Mouse (Mus musculus) CH12.LX (cell line): ENCODE measurements around the gene Atp8b5. TPM values are rescaled to one million over a fixed set of nuclear protein-coding genes. Genes with fewer than 3 reads are reported as not detected.

Experiments
- DNase-seq: peaks from one replicate; pipeline ENCODE4 v3.0.0-alpha.2; 2013; ENCODE audit errors: extremely low read depth
- H3K27ac ChIP-seq: 2 replicates; pipeline ENCODE4 v1.5.1; 2012; ENCODE audit warnings: low read depth, mild to moderate bottlenecking, control low read depth, moderate library complexity; ENCODE audit not compliant: insufficient read depth
- H3K27me3 ChIP-seq: replicated peaks from 2 replicates; pipeline ENCODE3; 2012; ENCODE audit warnings: inconsistent platforms
- H3K36me3 ChIP-seq, 2 experiments: replicated peaks in 1 of 2; 2 replicates each; pipeline versions ENCODE3 to v1.6.1; 2012; ENCODE audit warnings: inconsistent platforms in 1 of 2, low read length in 1 of 2, mild to moderate bottlenecking in 1 of 2, mixed read lengths in 1 of 2, moderate library complexity in 1 of 2; ENCODE audit not compliant: control insufficient read depth in 1 of 2, insufficient read depth in 1 of 2
- H3K4me1 ChIP-seq, 2 experiments: 2 replicates each; pipeline ENCODE4 v1.6.1; 2012; ENCODE audit warnings: inconsistent platforms in 1 of 2, moderate library complexity in 1 of 2; ENCODE audit not compliant: insufficient read depth in 2 of 2, control insufficient read depth in 1 of 2
- H3K4me2 ChIP-seq: 2 replicates; pipeline ENCODE4 v1.6.1; 2012; ENCODE audit warnings: low read depth, mild to moderate bottlenecking, control low read depth; ENCODE audit not compliant: poor library complexity, insufficient read depth, severe bottlenecking
- H3K4me3 ChIP-seq, 3 experiments: fragments of 150-350 bp in 1 of 3; sonication (generic) in 1 of 3; replicated peaks in 1 of 3; 2 replicates each; pipeline versions ENCODE3 to v1.5.1; 2011 to 2012; ENCODE audit warnings: low read depth in 2 of 3, low read length in 2 of 3, mild to moderate bottlenecking in 2 of 3, moderate library complexity in 2 of 3, control low read depth in 1 of 3, improper control_type of control experiment in 1 of 3, inconsistent platforms in 1 of 3, mixed read lengths in 1 of 3; ENCODE audit not compliant: poor library complexity in 1 of 3
- H3K79me2 ChIP-seq: replicated peaks from 2 replicates; pipeline ENCODE4 v1.6.1; 2012; ENCODE audit warnings: mild to moderate bottlenecking, moderate library complexity; ENCODE audit not compliant: control insufficient read depth, poor library complexity, insufficient read depth, severe bottlenecking; ENCODE audit errors: extremely low read depth
- H3K9ac ChIP-seq: 2 replicates; pipeline ENCODE4 v1.6.1; 2012; ENCODE audit warnings: low read depth, mild to moderate bottlenecking, control low read depth, moderate library complexity; ENCODE audit not compliant: insufficient read depth
- H3K9me3 ChIP-seq: replicated peaks from 2 replicates; pipeline ENCODE3; 2012; ENCODE audit warnings: low read length, inconsistent platforms, mixed read lengths
- BHLHE40 ChIP-seq: IDR thresholded peaks from 2 replicates; pipeline ENCODE4 v1.6.1; 2011; ENCODE audit warnings: mild to moderate bottlenecking, low read depth, low read length, improper control_type of control experiment
- CTCF ChIP-seq, 2 experiments: IDR thresholded peaks in 1 of 2; conservative IDR thresholded peaks in 1 of 2; 2 replicates each; pipeline ENCODE4 v1.5.1; 2011 to 2012; ENCODE audit warnings: low read depth in 2 of 2, low read length in 2 of 2, improper control_type of control experiment in 1 of 2, inconsistent platforms in 1 of 2, mild to moderate bottlenecking in 1 of 2, moderate library complexity in 1 of 2
- ELF1 ChIP-seq: IDR thresholded peaks from 2 replicates; pipeline ENCODE4 v1.6.1; 2014; ENCODE audit warnings: low read depth, mild to moderate bottlenecking, inconsistent platforms, low read length, improper control_type of control experiment
- HCFC1 ChIP-seq: IDR thresholded peaks from 2 replicates; pipeline ENCODE4 v1.6.1; 2012; ENCODE audit warnings: low read depth, mild to moderate bottlenecking, inconsistent platforms, low read length, improper control_type of control experiment
- KAT2A ChIP-seq: IDR thresholded peaks from 2 replicates; pipeline ENCODE4 v1.6.1; 2012; ENCODE audit warnings: low read length, improper control_type of control experiment, inconsistent platforms; ENCODE audit not compliant: insufficient replicate concordance
- MAZ ChIP-seq: IDR thresholded peaks from 2 replicates; pipeline ENCODE4 v1.6.1; 2012; ENCODE audit warnings: low read depth, mild to moderate bottlenecking, inconsistent platforms, low read length, improper control_type of control experiment, moderate library complexity
- MXI1 ChIP-seq: IDR thresholded peaks from 2 replicates; pipeline ENCODE4 v1.6.1; 2011; ENCODE audit warnings: mild to moderate bottlenecking, low read depth, low read length, improper control_type of control experiment
- NELFE ChIP-seq: IDR thresholded peaks from 2 replicates; pipeline ENCODE4 v1.6.1; 2011; ENCODE audit warnings: low read depth, low read length, improper control_type of control experiment
- NRF1 ChIP-seq: IDR thresholded peaks from 2 replicates; pipeline ENCODE4 v1.6.1; 2014; ENCODE audit warnings: low read depth, mild to moderate bottlenecking, inconsistent platforms, low read length, improper control_type of control experiment, moderate library complexity
- PAX5 ChIP-seq: IDR thresholded peaks from 2 replicates; pipeline ENCODE4 v1.6.1; 2012; ENCODE audit warnings: low read length, inconsistent platforms, mixed read lengths
- POLR2A ChIP-seq: IDR thresholded peaks from 2 replicates; pipeline ENCODE4 v1.6.1; 2011; ENCODE audit warnings: low read depth, mild to moderate bottlenecking, improper control_type of control experiment, low read length
- POLR2AphosphoS2 ChIP-seq: IDR thresholded peaks from 2 replicates; pipeline ENCODE4 v1.6.1; 2011; ENCODE audit warnings: low read depth, low read length, improper control_type of control experiment
- RCOR1 ChIP-seq: conservative IDR thresholded peaks from 2 replicates; pipeline ENCODE4 v1.6.1; 2012; ENCODE audit warnings: low read depth, mild to moderate bottlenecking, inconsistent platforms, low read length, improper control_type of control experiment
- SIN3A ChIP-seq: IDR thresholded peaks from 2 replicates; pipeline ENCODE4 v1.6.1; 2012; ENCODE audit warnings: low read length, improper control_type of control experiment, inconsistent platforms
- TBP ChIP-seq: conservative IDR thresholded peaks from 2 replicates; pipeline ENCODE4 v1.6.1; 2011; ENCODE audit warnings: low read depth, low read length, improper control_type of control experiment
- USF1 ChIP-seq: IDR thresholded peaks from 2 replicates; pipeline ENCODE4 v1.6.1; 2014; ENCODE audit warnings: low read depth, mild to moderate bottlenecking, inconsistent platforms, low read length, improper control_type of control experiment
- USF2 ChIP-seq: conservative IDR thresholded peaks from 2 replicates; pipeline ENCODE4 v1.6.1; 2011; ENCODE audit warnings: low read depth, low read length, improper control_type of control experiment
- ZC3H11A ChIP-seq: IDR thresholded peaks from 2 replicates; pipeline ENCODE4 v1.6.1; 2012; ENCODE audit warnings: low read depth, mild to moderate bottlenecking, inconsistent platforms, low read length, improper control_type of control experiment
- ZMIZ1 ChIP-seq: IDR thresholded peaks from 2 replicates; pipeline ENCODE4 v1.6.1; 2012; ENCODE audit warnings: low read depth, mild to moderate bottlenecking, inconsistent platforms, low read length, improper control_type of control experiment
- dilution Hi-C: fragments of 300-500 bp; cut with MboI; formaldehyde crosslinking; loops from 2 replicates; pipeline ENCODE4 v1.14.3; 2020; ENCODE audit warnings: low sequenced_read_pairs; ENCODE audit not compliant: extremely low pct_unique_long_range_greater_than_20kb, extremely low pct_ligation_motif_present
- in situ Hi-C: fragments of 300-500 bp; cut with MboI; formaldehyde crosslinking; loops from 3 replicates; pipeline ENCODE4 v1.14.3; 2019; ENCODE audit warnings: low sequenced_read_pairs, low pct_ligation_motif_present, low pct_unique_long_range_greater_than_20kb, mixed read lengths
- polyA plus RNA-seq: library from polyadenylated mRNA; unstranded; fragments of >175 nt; gene quantifications from 2 replicates; pipeline ENCODE4 v1.2.1, GENCODE M21; 2012; ENCODE audit warnings: low read depth; ENCODE audit not compliant: insufficient read length
- total RNA-seq, 2 experiments: library from RNA; depleted of rRNA; stranded (reverse); fragments of 300-350 nt in 1 of 2; fragments of >200 nt in 1 of 2; gene quantifications; 2 replicates each; pipeline ENCODE4 v1.2.3; 2012 to 2014

Atp8b5 gene
- total and polyA plus RNA-seq, 3 experiments = 0.13 to 1.3 (median 0.54) TPM

GRCm38 (mm10) chr4:43309696-43310338 is 42.9 kb downstream of the Atp8b5 start:
- in situ Hi-C loops = no loop called here

GRCm38 (mm10) chr4:43321536-43321935 is 54.6 kb downstream of the Atp8b5 start:
- TF ChIP-seq USF1 (no peak), ZC3H11A (no peak), ZMIZ1 (no peak), TBP (no peak), POLR2AphosphoS2 (no peak), ELF1 (no peak), HCFC1 (no peak), PAX5 (no peak), SIN3A (no peak), MAZ (no peak), NELFE (no peak)
- TF ChIP-seq, all 38 proteins: peak for 0
- no peak for DNase-seq
- dilution Hi-C loops = no loop called here
- no peaks in the 10 kb centered on the region for H3K36me3 ChIP-seq
- no peaks in the 10 kb centered on the region for H3K27me3 ChIP-seq
- in situ Hi-C loops = no loop called here
- no peaks in the 10 kb centered on the region for H3K79me2 ChIP-seq
- H3K4me1 ChIP-seq = peaks cover 0 to 5% of the 10 kb centered on the region in 2 experiments; a peak in 2 of 4 replicates
- H3K4me3 ChIP-seq = no peak overlapping the region
- H3K9me3 ChIP-seq = no peaks in the 10 kb centered on the region
- no peak overlapping the region for H3K9ac ChIP-seq
- H3K27ac ChIP-seq = no peak overlapping the region
- no peak overlapping the region for H3K4me2 ChIP-seq

More at GRCm38 (mm10) chr4:43309696-43310338, 42.9 kb downstream of the Atp8b5 start:
- TF ChIP-seq NRF1 = no peak
- TF ChIP-seq USF2 = no peak
- TF ChIP-seq TBP = no peak
- TF ChIP-seq CTCF (conservative IDR thresholded peaks at IDR 0.05 in 1 of 2, IDR thresholded peaks at IDR 0.05 in 1 of 2; ENCODE audit: low read depth in 2 of 2, low read length in 2 of 2) = no peak
- H3K4me1 ChIP-seq = no peaks in the 10 kb centered on the region
- no peak for DNase-seq
- H3K9ac ChIP-seq = no peak overlapping the region
- no peaks in the 10 kb centered on the region for H3K27me3 ChIP-seq
- H3K79me2 ChIP-seq = no peaks in the 10 kb centered on the region
- dilution Hi-C loops = no loop called here
- H3K27ac ChIP-seq = no peak overlapping the region
- no peak overlapping the region for H3K4me2 ChIP-seq
- no peak overlapping the region for H3K4me3 ChIP-seq
- H3K36me3 ChIP-seq = no peaks in the 10 kb centered on the region
- H3K9me3 ChIP-seq = no peaks in the 10 kb centered on the region

GRCm38 (mm10) chr4:43322336-43322735 is 55.4 kb downstream of the Atp8b5 start:
- in situ Hi-C loops = no loop called here
- Histone ChIP-seq H3K79me2 (no peaks in the 10 kb centered on the region), H3K9me3 (no peaks in the 10 kb centered on the region), H3K4me2 (peak overlapping the region; percentile 45), H3K9ac (no peak overlapping the region), H3K4me1 (peaks cover 0 to 5% of the 10 kb centered on the region in 2 experiments; a peak in 2 of 4 replicates), H3K27ac (no peak overlapping the region), H3K27me3 (no peaks in the 10 kb centered on the region), H3K36me3 (no peaks in the 10 kb centered on the region), H3K4me3 (no peak overlapping the region)
- dilution Hi-C loops = no loop called here
- no peak for TF ChIP-seq MAZ
- no peak for TF ChIP-seq RCOR1
- TF ChIP-seq HCFC1 = no peak
- TF ChIP-seq CTCF (conservative IDR thresholded peaks at IDR 0.05 in 1 of 2, IDR thresholded peaks at IDR 0.05 in 1 of 2; ENCODE audit: low read depth in 2 of 2, low read length in 2 of 2) = no peak
- TF ChIP-seq MXI1 = no peak
- TF ChIP-seq ELF1 = no peak
- TF ChIP-seq POLR2A = no peak
- TF ChIP-seq POLR2AphosphoS2 = no peak
- TF ChIP-seq BHLHE40 = no peak
- TF ChIP-seq KAT2A = no peak
- DNase-seq = no peak
